Mouse (Mus musculus) intestine, embryonic 15.5 days (tissue): ENCODE results near the gene 4921539E11Rik. TPM values are rescaled to one million over a fixed set of nuclear protein-coding genes. Genes with fewer than 3 reads are reported as not detected.
A peak's percentile ranks its signal among the peaks of the same experiment; 100 is the strongest.

Experiments
- ATAC-seq: fragments of 200-750 bp; cut with Nextera tagmentation; 2 replicates; pipeline ENCODE4 v1.8.0; 2017; ENCODE audit warnings: moderate TSS enrichment, moderate library complexity
- H3K27ac ChIP-seq: fragments of 300-500 bp; sonication (generic); 2 replicates; pipeline ENCODE4 v1.5.1; 2015; ENCODE audit warnings: mild to moderate bottlenecking, inconsistent platforms
- H3K27me3 ChIP-seq: fragments of 300-500 bp; sonication (generic); replicated peaks from 2 replicates; pipeline ENCODE4 v1.6.1; 2015; ENCODE audit warnings: inconsistent platforms
- H3K36me3 ChIP-seq: fragments of 300-500 bp; sonication (generic); 2 replicates; pipeline ENCODE4 v1.6.1; 2015; ENCODE audit warnings: inconsistent platforms
- H3K4me1 ChIP-seq: fragments of 300-500 bp; sonication (generic); replicated peaks from 2 replicates; pipeline ENCODE4 v1.6.1; 2015; ENCODE audit warnings: inconsistent platforms
- H3K4me2 ChIP-seq: fragments of 300-500 bp; sonication (generic); replicated peaks from 2 replicates; pipeline ENCODE4 v1.6.1; 2015; ENCODE audit warnings: mild to moderate bottlenecking, inconsistent platforms
- H3K4me3 ChIP-seq: fragments of 300-500 bp; sonication (generic); replicated peaks from 2 replicates; pipeline ENCODE4 v1.5.1; 2015; ENCODE audit warnings: inconsistent platforms
- H3K9ac ChIP-seq: fragments of 300-500 bp; sonication (generic); 2 replicates; pipeline ENCODE4 v1.6.1; 2015; ENCODE audit warnings: inconsistent platforms
- H3K9me3 ChIP-seq: fragments of 300-500 bp; sonication (generic); 2 replicates; pipeline ENCODE4 v1.6.1; 2016; ENCODE audit warnings: inconsistent platforms
- WGBS: fragments of 180-500 bp; shearing (Covaris S2); methylation state at CpG from one replicate; pipeline ENCODE4 v1.1.7; 2015; 5-methylcytosine and 5-hydroxymethylcytosine counted together
- polyA plus RNA-seq: library from polyadenylated mRNA; unstranded; fragments of >200 nt; fragmentation: Nextera tagmentation; extraction: Ambion mirVana; gene quantifications from 2 replicates; pipeline ENCODE4 v1.2.1, GENCODE M21; 2015

The 4921539E11Rik gene
- polyA plus RNA-seq, 1 experiment from 2014 or later, result not detected

- no peak for ATAC-seq
- Histone ChIP-seq H3K4me2 (no peak overlapping the region), H3K4me1 (no peaks in the 10 kb centered on the region), H3K27ac (no peak overlapping the region), H3K4me3 (no peak overlapping the region), H3K9ac (no peak overlapping the region), H3K36me3 (no peaks in the 10 kb centered on the region), H3K9me3 (no peaks in the 10 kb centered on the region), H3K27me3 (no peaks in the 10 kb centered on the region)
- 54% methylated on average over 6 of the region's 8 CpGs for WGBS
These were observed 17.6 kb downstream of the 4921539E11Rik start for GRCm38 (mm10) chr4:103273021-103273420.

- Histone ChIP-seq H3K27me3 (no peaks in the 10 kb centered on the region), H3K4me2 (no peak overlapping the region), H3K9ac (no peak overlapping the region), H3K4me3 (no peak overlapping the region), H3K27ac (no peak overlapping the region), H3K9me3 (no peaks in the 10 kb centered on the region), H3K36me3 (no peaks in the 10 kb centered on the region), H3K4me1 (no peaks in the 10 kb centered on the region)
- 83% methylated on average over 4 of the region's 4 CpGs for WGBS
- ATAC-seq, result no peak
These were observed 21.3 kb downstream of the 4921539E11Rik start for GRCm38 (mm10) chr4:103269336-103269735.

- H3K9me3 ChIP-seq, result no peaks in the 10 kb centered on the region
- no peak overlapping the region for H3K4me2 ChIP-seq
- H3K4me1 ChIP-seq, result no peaks in the 10 kb centered on the region
- no peaks in the 10 kb centered on the region for H3K36me3 ChIP-seq
- H3K27me3 ChIP-seq, result no peaks in the 10 kb centered on the region
- H3K4me3 ChIP-seq, result no peak overlapping the region
- no peak overlapping the region for H3K9ac ChIP-seq
- ATAC-seq, result no peak
- no peak overlapping the region for H3K27ac ChIP-seq
- WGBS, result 36% methylated on average over 2 of the region's 2 CpGs
These were observed 25.5 kb downstream of the 4921539E11Rik start for GRCm38 (mm10) chr4:103265166-103265565.

GRCm38 (mm10) chr4:103263812-103264396 is 26.8 kb downstream of the 4921539E11Rik start:
- WGBS, result 11% methylated on average over 8 of the region's 8 CpGs
- Histone ChIP-seq H3K4me1 (no peaks in the 10 kb centered on the region), H3K27ac (no peak overlapping the region), H3K4me2 (no peak overlapping the region), H3K36me3 (no peaks in the 10 kb centered on the region), H3K9ac (no peak overlapping the region), H3K4me3 (no peak overlapping the region), H3K27me3 (no peaks in the 10 kb centered on the region), H3K9me3 (no peaks in the 10 kb centered on the region)
- ATAC-seq, result peak; percentile 86

GRCm38 (mm10) chr4:103263378-103263777 is 27.3 kb downstream of the 4921539E11Rik start:
- 19% methylated on average over 5 of the region's 5 CpGs for WGBS
- ATAC-seq, result peak; percentile 53; the same call in 1 of the 2 replicates
- no peak overlapping the region for H3K4me3 ChIP-seq
- H3K36me3 ChIP-seq, result no peaks in the 10 kb centered on the region
- no peaks in the 10 kb centered on the region for H3K9me3 ChIP-seq
- H3K27me3 ChIP-seq, result no peaks in the 10 kb centered on the region
- H3K27ac ChIP-seq, result no peak overlapping the region
- H3K4me2 ChIP-seq, result no peak overlapping the region
- no peak overlapping the region for H3K9ac ChIP-seq
- H3K4me1 ChIP-seq, result no peaks in the 10 kb centered on the region

- Histone ChIP-seq H3K27ac (no peak overlapping the region), H3K4me3 (no peak overlapping the region), H3K27me3 (no peaks in the 10 kb centered on the region), H3K9ac (no peak overlapping the region), H3K4me1 (no peaks in the 10 kb centered on the region), H3K36me3 (no peaks in the 10 kb centered on the region), H3K9me3 (no peaks in the 10 kb centered on the region), H3K4me2 (no peak overlapping the region)
- ATAC-seq, result no peak
- WGBS, result 82% methylated on average over 3 of the region's 3 CpGs
These were observed 31.8 kb downstream of the 4921539E11Rik start for GRCm38 (mm10) chr4:103258817-103259216.

- H3K36me3 ChIP-seq, result no peaks in the 10 kb centered on the region
- H3K9ac ChIP-seq, result no peak overlapping the region
- H3K4me1 ChIP-seq, result no peaks in the 10 kb centered on the region
- no peaks in the 10 kb centered on the region for H3K27me3 ChIP-seq
- no peak overlapping the region for H3K4me2 ChIP-seq
- ATAC-seq, result no peak
- H3K27ac ChIP-seq, result no peak overlapping the region
- no peak overlapping the region for H3K4me3 ChIP-seq
- H3K9me3 ChIP-seq, result no peaks in the 10 kb centered on the region
- 77% methylated on average over 4 of the region's 4 CpGs for WGBS
These were observed 36.8 kb downstream of the 4921539E11Rik start for GRCm38 (mm10) chr4:103253846-103254245.

- H3K27ac ChIP-seq, result no peak overlapping the region
- no peaks in the 10 kb centered on the region for H3K27me3 ChIP-seq
- H3K4me2 ChIP-seq, result no peak overlapping the region
- H3K9ac ChIP-seq, result no peak overlapping the region
- ATAC-seq, result no peak
- no peaks in the 10 kb centered on the region for H3K9me3 ChIP-seq
- no peak overlapping the region for H3K4me3 ChIP-seq
- H3K36me3 ChIP-seq, result no peaks in the 10 kb centered on the region
- no peaks in the 10 kb centered on the region for H3K4me1 ChIP-seq
- 40% methylated on average over 6 of the region's 6 CpGs for WGBS
These were observed 41.1 kb downstream of the 4921539E11Rik start for GRCm38 (mm10) chr4:103249436-103250085.

GRCm38 (mm10) chr4:103247813-103248212 is 42.9 kb downstream of the 4921539E11Rik start:
- Histone ChIP-seq H3K4me3 (no peak overlapping the region), H3K9me3 (no peaks in the 10 kb centered on the region), H3K9ac (no peak overlapping the region), H3K36me3 (no peaks in the 10 kb centered on the region), H3K4me1 (no peaks in the 10 kb centered on the region), H3K27ac (no peak overlapping the region), H3K27me3 (no peaks in the 10 kb centered on the region), H3K4me2 (no peak overlapping the region)
- no peak for ATAC-seq
- 85% methylated on average over 2 of the region's 2 CpGs for WGBS

GRCm38 (mm10) chr4:103247249-103247648 is 43.4 kb downstream of the 4921539E11Rik start:
- no peak overlapping the region for H3K27ac ChIP-seq
- no peaks in the 10 kb centered on the region for H3K9me3 ChIP-seq
- WGBS, result 87% methylated on average over 3 of the region's 3 CpGs
- no peak overlapping the region for H3K4me2 ChIP-seq
- no peak overlapping the region for H3K4me3 ChIP-seq
- no peak overlapping the region for H3K9ac ChIP-seq
- no peaks in the 10 kb centered on the region for H3K27me3 ChIP-seq
- no peaks in the 10 kb centered on the region for H3K36me3 ChIP-seq
- no peak for ATAC-seq
- no peaks in the 10 kb centered on the region for H3K4me1 ChIP-seq

- Histone ChIP-seq H3K4me1 (no peaks in the 10 kb centered on the region), H3K4me2 (no peak overlapping the region), H3K4me3 (no peak overlapping the region), H3K27ac (no peak overlapping the region), H3K36me3 (no peaks in the 10 kb centered on the region), H3K9ac (no peak overlapping the region), H3K27me3 (no peaks in the 10 kb centered on the region), H3K9me3 (no peaks in the 10 kb centered on the region)
- WGBS, result 54% methylated on average over 2 of the region's 2 CpGs
- ATAC-seq, result no peak
These were observed 58.5 kb downstream of the 4921539E11Rik start for GRCm38 (mm10) chr4:103232156-103232555.

GRCm38 (mm10) chr4:103222854-103223253 is 67.8 kb downstream of the 4921539E11Rik start:
- WGBS, result 30% methylated on average over 9 of the region's 9 CpGs
- Histone ChIP-seq H3K4me2 (no peak overlapping the region), H3K27ac (no peak overlapping the region), H3K36me3 (no peaks in the 10 kb centered on the region), H3K9me3 (no peaks in the 10 kb centered on the region), H3K4me3 (no peak overlapping the region), H3K9ac (no peak overlapping the region), H3K27me3 (no peaks in the 10 kb centered on the region), H3K4me1 (no peaks in the 10 kb centered on the region)
- ATAC-seq, result no peak

- Histone ChIP-seq H3K4me1 (no peaks in the 10 kb centered on the region), H3K4me3 (no peak overlapping the region), H3K9me3 (no peaks in the 10 kb centered on the region), H3K36me3 (no peaks in the 10 kb centered on the region), H3K27me3 (no peaks in the 10 kb centered on the region), H3K4me2 (no peak overlapping the region), H3K9ac (no peak overlapping the region), H3K27ac (no peak overlapping the region)
- no peak for ATAC-seq
- WGBS, result 79% methylated on average over 6 of the region's 6 CpGs
These were observed 68.9 kb downstream of the 4921539E11Rik start for GRCm38 (mm10) chr4:103221789-103222188.
